Mouse (Mus musculus) testis, adult 2 months (tissue): ENCODE measurements around the gene Col11a2. TPM values are rescaled to one million over a fixed set of nuclear protein-coding genes. Genes with fewer than 3 reads are reported as not detected.
A peak's percentile ranks its signal among the peaks of the same experiment; 100 is the strongest.
"Not testable (repeated sequence)": the region's sequence is repeated elsewhere in the genome, so short reads cannot be mapped to it uniquely, and the experiment has no call there.

Source experiments
- H3K27ac ChIP-seq: fragments of 200-500 bp; 2 replicates; pipeline ENCODE4 v1.5.1; 2012; ENCODE audit warnings: low read depth, low read length; ENCODE audit not compliant: control insufficient read depth, insufficient read depth
- H3K27me3 ChIP-seq: fragments of 200-500 bp; 2 replicates; pipeline ENCODE4 v1.6.1; 2012; ENCODE audit warnings: mild to moderate bottlenecking, low read length, moderate library complexity; ENCODE audit not compliant: control insufficient read depth, insufficient read depth
- H3K36me3 ChIP-seq: fragments of 200-500 bp; 2 replicates; pipeline ENCODE4 v1.6.1; 2012; ENCODE audit warnings: mild to moderate bottlenecking, low read length; ENCODE audit not compliant: control insufficient read depth, insufficient read depth
- H3K4me1 ChIP-seq: fragments of 200-500 bp; 2 replicates; pipeline ENCODE4 v1.6.1; 2012; ENCODE audit warnings: low read length; ENCODE audit not compliant: control insufficient read depth, insufficient read depth
- H3K4me3 ChIP-seq: fragments of 200-500 bp; 2 replicates; pipeline ENCODE4 v1.5.1; 2012; ENCODE audit warnings: low read depth, mild to moderate bottlenecking, low read length, moderate library complexity, mixed read lengths; ENCODE audit not compliant: control insufficient read depth
- CTCF ChIP-seq: fragments of 200-500 bp; IDR thresholded peaks from 2 replicates; pipeline ENCODE4 v1.5.1; 2012; ENCODE audit warnings: low read depth, mild to moderate bottlenecking, inconsistent platforms, low read length, moderate library complexity; ENCODE audit not compliant: control insufficient read depth, insufficient read depth, insufficient replicate concordance
- POLR2A ChIP-seq: fragments of 200-500 bp; IDR thresholded peaks from 2 replicates; pipeline ENCODE4 v1.6.1; 2012; ENCODE audit warnings: low read depth, mild to moderate bottlenecking, inconsistent platforms, low read length, moderate library complexity; ENCODE audit not compliant: control insufficient read depth
- polyA plus RNA-seq: library from polyadenylated mRNA; depleted of rRNA; stranded (reverse); fragments of >200 nt; gene quantifications from 2 replicates; pipeline ENCODE4 v1.2.3, GENCODE M21; 2012; rRNA removed

Gene Col11a2
- polyA plus RNA-seq: 2.4 and 2.8 TPM in 2 replicates

DNA sequence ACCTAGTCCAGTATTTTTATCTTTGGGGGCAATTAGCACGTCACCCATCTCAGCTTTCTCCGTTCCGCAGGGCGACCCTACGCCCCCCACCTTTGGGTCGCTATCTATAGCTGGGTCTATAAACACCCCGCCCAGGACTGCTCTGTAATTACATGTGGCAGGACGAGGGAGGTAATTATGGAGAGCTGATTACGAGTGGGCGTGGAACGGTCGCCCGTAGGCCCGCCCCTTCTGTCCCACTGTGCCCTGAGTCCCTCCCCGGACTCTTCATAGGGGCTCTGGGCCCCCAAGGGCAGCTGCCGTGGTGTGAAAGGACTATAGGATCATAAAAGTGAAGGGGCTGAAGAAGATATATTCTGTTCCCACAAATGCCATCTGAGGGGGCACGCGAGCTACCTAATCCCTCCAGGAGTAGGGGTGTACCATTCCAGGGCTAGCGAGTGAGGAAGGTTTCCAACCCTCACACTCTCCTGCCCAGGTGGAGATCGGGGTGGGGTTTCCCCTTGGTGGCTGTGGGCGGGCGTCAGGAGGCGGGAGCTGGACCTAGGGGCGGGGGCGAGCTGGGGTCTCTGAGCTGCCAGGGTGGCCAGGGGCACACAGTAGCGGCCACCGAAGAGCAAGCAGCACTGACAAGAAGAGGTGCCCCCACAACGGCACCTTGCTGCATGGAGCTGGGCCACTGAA lies at the start of gene Col11a2:
Gene Col11a2 (plus strand): TSS at position 560 of the 684 bp plus-strand sequence.
- Histone ChIP-seq H3K27me3 (no peaks in the 10 kb centered on the region), H3K36me3 (no peaks in the 10 kb centered on the region; the same call in 1 of the 2 replicates), H3K27ac (no peak within 1 kb of the TSS), H3K4me1 (peaks cover 13% of the 10 kb centered on the region), H3K4me3 (no peak within 1 kb of the TSS)
- TF ChIP-seq CTCF (no peak), POLR2A (no peak)

DNA sequence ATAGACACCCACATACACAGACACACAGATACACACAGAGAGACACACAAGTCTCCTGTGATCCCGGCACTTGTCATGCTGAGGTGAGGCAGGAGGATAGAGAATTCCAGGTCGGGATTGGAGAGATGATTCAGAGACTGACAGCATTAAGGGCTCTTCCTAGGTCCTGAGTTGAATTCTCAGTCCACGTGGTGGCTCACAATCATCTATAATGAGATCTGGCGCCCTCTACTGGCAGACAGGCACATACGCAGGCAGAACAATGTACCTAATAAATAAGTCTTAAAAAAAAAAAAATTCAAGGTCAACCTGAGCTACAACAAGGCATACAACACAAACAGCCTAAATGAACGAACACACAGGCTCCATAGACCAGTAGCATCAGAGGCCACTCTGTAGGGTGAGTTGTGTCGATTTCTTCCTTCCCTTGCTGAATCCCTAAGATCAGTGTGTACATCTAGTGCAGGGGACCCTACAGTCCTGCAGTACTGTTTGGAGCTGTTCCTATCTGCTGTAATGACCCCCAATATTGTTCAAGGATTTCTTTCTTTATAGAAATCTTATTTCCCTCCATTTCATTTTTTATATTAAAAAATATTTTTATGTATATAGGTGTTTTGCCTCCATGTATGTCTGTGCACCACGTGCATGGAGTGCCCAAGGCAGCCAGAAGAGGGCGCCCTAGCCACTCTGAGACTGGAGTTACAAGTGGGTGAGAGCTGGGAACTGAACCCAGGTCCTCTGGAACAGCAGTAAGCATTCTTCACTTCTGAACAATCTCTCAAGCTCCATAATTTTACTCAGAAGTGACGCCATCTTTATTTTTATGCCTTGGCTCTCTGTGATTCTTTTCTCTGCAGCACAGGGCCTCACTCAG lies 47.2 kb upstream of the Col11a2 start:
- TF ChIP-seq CTCF (peak; percentile 51; the same call in 1 of the 2 replicates), POLR2A (no peak)
- Histone ChIP-seq H3K36me3 (no peaks in the 10 kb centered on the region), H3K27me3 (no peaks in the 10 kb centered on the region), H3K4me3 (no peak overlapping the region), H3K4me1 (no peaks in the 10 kb centered on the region), H3K27ac (no peak overlapping the region)

DNA sequence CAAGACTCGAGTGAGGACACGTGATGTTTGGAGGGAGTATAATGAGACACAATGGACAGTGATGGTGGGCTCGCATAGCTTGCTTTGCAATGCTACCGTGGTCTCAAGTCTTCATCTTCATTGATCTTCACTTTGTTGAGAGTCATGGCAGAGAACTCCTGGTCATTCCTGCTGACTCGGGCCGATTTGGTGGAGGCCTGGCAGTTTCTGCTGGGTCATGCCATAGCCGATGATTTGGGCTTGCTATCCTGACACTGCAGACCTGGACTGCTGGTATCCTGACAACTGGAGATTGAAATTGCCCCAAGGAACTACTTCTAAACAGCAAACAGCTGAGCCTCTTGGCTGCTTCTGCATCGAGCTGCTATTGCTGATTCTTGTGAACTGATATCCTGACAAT lies 44.3 kb upstream of the Col11a2 start:
- peaks cover 5% of the 10 kb centered on the region for H3K4me1 ChIP-seq
- no peak overlapping the region for H3K27ac ChIP-seq
- no peaks in the 10 kb centered on the region for H3K27me3 ChIP-seq
- no peak for TF ChIP-seq CTCF
- no peak for TF ChIP-seq POLR2A
- H3K36me3 ChIP-seq: no peaks in the 10 kb centered on the region
- H3K4me3 ChIP-seq: no peak overlapping the region

DNA sequence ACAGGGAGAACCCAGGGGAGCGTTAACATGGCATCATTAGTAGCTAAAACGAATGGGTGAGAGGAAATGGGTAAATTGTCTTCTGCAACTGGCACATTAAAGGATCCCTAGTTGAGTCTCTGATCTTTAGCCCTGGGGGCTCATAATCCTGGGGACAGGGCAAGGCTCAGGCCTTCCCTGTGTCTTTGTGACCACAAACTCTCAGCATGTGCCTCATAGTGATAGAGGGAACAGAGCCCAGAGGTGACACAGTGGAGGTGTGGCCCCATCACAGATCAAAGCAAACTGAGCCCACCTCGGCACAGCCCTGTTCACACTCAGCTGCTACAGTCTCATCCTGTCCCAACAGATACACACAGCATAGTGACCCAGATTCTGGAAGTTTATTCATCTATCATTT lies 43.6 kb upstream of the Col11a2 start:
- TF ChIP-seq POLR2A: no peak
- no peak for TF ChIP-seq CTCF
- H3K36me3 ChIP-seq: no peaks in the 10 kb centered on the region
- H3K4me1 ChIP-seq: peaks cover 9% of the 10 kb centered on the region
- no peak overlapping the region for H3K4me3 ChIP-seq
- H3K27ac ChIP-seq: no peak overlapping the region
- no peaks in the 10 kb centered on the region for H3K27me3 ChIP-seq

DNA sequence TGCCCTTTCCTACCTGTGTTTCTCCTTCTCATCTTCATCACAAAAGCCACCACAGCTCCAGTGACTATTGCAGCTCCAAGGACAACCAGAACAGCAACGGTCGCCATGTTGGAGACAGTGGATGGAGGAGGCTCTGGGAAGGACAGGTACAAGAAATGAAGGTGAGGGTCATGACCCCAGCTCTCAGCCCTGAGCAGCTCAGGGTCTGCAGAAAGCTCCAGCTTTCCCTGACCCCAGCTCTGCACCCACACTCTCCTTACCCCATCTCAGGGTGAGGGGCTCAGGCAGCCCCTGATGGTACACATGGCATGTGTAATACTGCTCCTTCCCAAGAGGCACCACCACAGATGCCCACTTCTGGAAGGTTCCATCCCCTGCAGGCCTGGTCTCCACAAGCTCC lies 42.2 kb upstream of the Col11a2 start:
- H3K27me3 ChIP-seq, H3K36me3 ChIP-seq, H3K4me1 ChIP-seq, H3K27ac ChIP-seq, H3K4me3 ChIP-seq: not testable (repeated sequence)

DNA sequence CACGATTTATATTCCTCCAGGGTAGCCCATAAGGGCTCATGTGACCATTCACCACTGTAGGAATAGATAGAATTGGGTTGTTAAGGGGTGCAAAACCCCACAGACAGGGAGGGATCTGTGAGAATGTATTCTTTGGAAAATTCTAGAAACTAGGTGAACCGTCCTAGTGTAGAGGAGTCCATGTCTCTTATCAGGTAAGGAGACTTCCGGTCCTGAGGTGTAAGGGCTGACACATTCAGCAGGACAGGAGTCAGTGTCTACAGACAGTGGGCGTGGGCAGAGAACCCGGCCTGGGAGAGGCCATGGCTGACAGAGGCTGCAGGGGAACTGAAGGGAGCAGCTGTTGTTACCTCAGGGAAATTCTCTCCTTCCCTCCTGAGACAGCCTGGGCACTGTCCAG lies 40.5 kb upstream of the Col11a2 start:
- not testable (repeated sequence) for H3K27ac ChIP-seq, H3K4me1 ChIP-seq, H3K27me3 ChIP-seq, H3K4me3 ChIP-seq, H3K36me3 ChIP-seq

DNA sequence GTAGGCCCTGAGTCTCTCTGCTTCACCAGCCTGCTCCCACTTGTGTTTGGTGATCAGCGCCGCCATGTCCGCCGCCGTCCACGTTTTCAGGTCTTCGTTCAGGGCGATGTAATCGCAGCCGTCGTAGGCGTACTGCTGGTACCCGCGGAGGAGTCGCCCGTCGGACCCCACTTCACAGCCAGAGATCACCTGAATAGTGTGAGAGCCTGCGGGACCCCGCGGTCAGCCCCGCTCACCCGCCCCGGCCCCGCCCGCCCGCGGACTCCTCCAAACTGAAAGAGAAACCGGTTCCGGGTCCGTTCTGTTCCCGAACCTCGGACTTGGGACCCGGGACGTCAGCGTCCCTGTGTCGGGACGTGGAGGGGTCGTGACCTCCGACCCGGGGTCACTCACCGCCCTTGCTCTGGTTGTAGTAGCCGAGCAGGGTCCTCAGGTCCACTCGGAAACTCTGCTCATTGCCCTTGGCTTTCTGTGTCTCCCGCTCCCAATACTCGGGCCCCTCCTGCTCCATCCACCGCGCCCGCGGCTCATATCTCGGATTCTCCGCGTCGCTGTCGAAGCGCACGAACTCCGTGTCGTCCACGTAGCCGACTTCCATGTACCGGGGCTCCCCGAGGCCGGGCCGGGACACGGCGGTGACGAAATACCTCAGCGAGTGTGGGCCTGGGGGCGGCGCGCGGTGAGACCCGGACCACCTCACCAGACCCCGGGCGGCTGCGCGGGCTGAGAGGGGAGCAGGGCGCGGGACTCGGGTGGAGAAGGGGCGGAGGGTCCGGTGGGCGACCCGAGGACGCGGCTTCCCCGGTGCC lies 39.7 kb upstream of the Col11a2 start:
- Histone ChIP-seq H3K27ac (0 out of 2 replicates have a peak overlapping the region, but pooled peaks have one; percentile 25), H3K4me3 (peak overlapping the region; percentile 85), H3K27me3 (no peaks in the 10 kb centered on the region), H3K4me1 (peaks cover 9% of the 10 kb centered on the region), H3K36me3 (no peaks in the 10 kb centered on the region)
- no peak for TF ChIP-seq CTCF
- no peak for TF ChIP-seq POLR2A
